Mouse (Mus musculus): ENCODE measurements at regions not wholly inside any gene's neighbourhood (a gene's known extent, or its start where the extent isn't known, plus 50 kb on each side); places are given as distances from the start of the nearest gene placed in this dataset.

GRCm38 (mm10) chr16:84581166-84581565 lies 66.2 kb downstream of the A730009L09Rik start:
- DNase-seq (ENCODE audit: low read depth, low spot score) = no peak

- DNase-seq (ENCODE audit: low read depth, low spot score) = peak; percentile 58
Measured at GRCm38 (mm10) chr16:84583323-84583722, 68.4 kb downstream of the A730009L09Rik start.

GRCm38 (mm10) chr16:84583773-84584229 lies 68.9 kb downstream of the A730009L09Rik start:
- no peak for DNase-seq (ENCODE audit: low read depth, low spot score)

- DNase-seq (ENCODE audit: low read depth, low spot score) = no peak
Measured at GRCm38 (mm10) chr16:84584724-84585399, 69.9 kb downstream of the A730009L09Rik start.

- DNase-seq (ENCODE audit: low read depth, low spot score) = no peak
Measured at GRCm38 (mm10) chr16:84592978-84593377, 78.1 kb downstream of the A730009L09Rik start.

- DNase-seq (ENCODE audit: low read depth, low spot score) = no peak
Measured at GRCm38 (mm10) chr16:84602969-84603368, 88.0 kb downstream of the A730009L09Rik start.

- no peak for DNase-seq (ENCODE audit: low read depth, low spot score)
Measured at GRCm38 (mm10) chr16:84603465-84604205, 88.7 kb downstream of the A730009L09Rik start.

GRCm38 (mm10) chr16:84604272-84604975 lies 89.5 kb downstream of the A730009L09Rik start:
- no peak for DNase-seq (ENCODE audit: low read depth, low spot score)

- no peak for DNase-seq (ENCODE audit: low read depth, low spot score)
Measured at GRCm38 (mm10) chr16:84606010-84606803, 91.3 kb downstream of the A730009L09Rik start.

- DNase-seq (ENCODE audit: low read depth, low spot score) = no peak
Measured at GRCm38 (mm10) chr16:84606804-84607095, 91.8 kb downstream of the A730009L09Rik start.

- no peak for DNase-seq (ENCODE audit: low read depth, low spot score)
Measured at GRCm38 (mm10) chr16:84607503-84607902, 92.6 kb downstream of the A730009L09Rik start.

GRCm38 (mm10) chr16:84615683-84616082 lies 100.8 kb downstream of the A730009L09Rik start:
- no peak for DNase-seq (ENCODE audit: low read depth, low spot score)

GRCm38 (mm10) chr16:84616132-84616531 lies 101.2 kb downstream of the A730009L09Rik start:
- DNase-seq (ENCODE audit: low read depth, low spot score) = no peak

- no peak for DNase-seq (ENCODE audit: low read depth, low spot score)
Measured at GRCm38 (mm10) chr16:84618379-84618778, 103.5 kb downstream of the A730009L09Rik start.

GRCm38 (mm10) chr16:84619876-84620275 lies 105.0 kb downstream of the A730009L09Rik start:
- no peak for DNase-seq (ENCODE audit: low read depth, low spot score)

GRCm38 (mm10) chr16:84620861-84621260 lies 105.9 kb downstream of the A730009L09Rik start:
- no peak for DNase-seq (ENCODE audit: low read depth, low spot score)

GRCm38 (mm10) chr16:84621300-84622031 lies 106.5 kb downstream of the A730009L09Rik start:
- peak; percentile 95 for DNase-seq (ENCODE audit: low read depth, low spot score)

GRCm38 (mm10) chr16:84623346-84624085 lies 108.6 kb downstream of the A730009L09Rik start:
- no peak for DNase-seq (ENCODE audit: low read depth, low spot score)

GRCm38 (mm10) chr16:84624443-84625109 lies 109.7 kb downstream of the A730009L09Rik start:
- no peak for DNase-seq (ENCODE audit: low read depth, low spot score)
